Mouse (Mus musculus) CD4-positive, CD25-positive, alpha-beta regulatory T cell, adult 9 weeks (primary cell): ENCODE results near the gene Gipc3. TPM values are rescaled to one million over a fixed set of nuclear protein-coding genes. Genes with fewer than 3 reads are reported as not detected.

ENCODE experiments used
- polyA plus RNA-seq: library from polyadenylated mRNA; unstranded; fragments of 100-300 nt; shearing (Covaris generic); gene quantifications from one replicate; pipeline ENCODE4 v1.2.1, GENCODE M21; 2017

Gene Gipc3
- polyA plus RNA-seq, 1 experiment from 2014 or later = not detected

Other genes with a start within 250 kb of the Gipc3 start
- 0.25 TPM for gene Creb3l3, start 244.4 kb downstream of the Gipc3 start, polyA plus RNA-seq
- gene Map2k2, start 237.4 kb downstream of the Gipc3 start, polyA plus RNA-seq = 31.9 TPM
- 18.9 TPM for gene Zbtb7a, start 208.0 kb downstream of the Gipc3 start, polyA plus RNA-seq
- gene Pias4, start 175.3 kb downstream of the Gipc3 start, polyA plus RNA-seq = 32.1 TPM
- 984 TPM for gene Eef2, start 166.6 kb downstream of the Gipc3 start, polyA plus RNA-seq
- 12.1 TPM for gene Dapk3, start 160.3 kb downstream of the Gipc3 start, polyA plus RNA-seq
- gene 4930442H23Rik, start 159.4 kb downstream of the Gipc3 start, polyA plus RNA-seq = not detected
- 0.37 TPM for gene Nmrk2, start 141.2 kb downstream of the Gipc3 start, polyA plus RNA-seq
- gene Atcay, start 112.4 kb downstream of the Gipc3 start, polyA plus RNA-seq = 9.0 TPM
- gene Zfr2, start 110.1 kb downstream of the Gipc3 start, polyA plus RNA-seq = 3.7 TPM
- 134 TPM for gene Matk, start 90.3 kb downstream of the Gipc3 start, polyA plus RNA-seq
- gene Mrpl54, start 76.3 kb downstream of the Gipc3 start, polyA plus RNA-seq = 139 TPM
- gene Apba3, start 76.3 kb downstream of the Gipc3 start, polyA plus RNA-seq = 38.6 TPM
- 8.3 TPM for gene Tjp3, start 51.7 kb downstream of the Gipc3 start, polyA plus RNA-seq
- gene Pip5k1c, start 50.3 kb downstream of the Gipc3 start, polyA plus RNA-seq = 32.1 TPM
- gene Cactin, start 22.2 kb downstream of the Gipc3 start, polyA plus RNA-seq = 16.6 TPM
- gene Tbxa2r, start 14.5 kb downstream of the Gipc3 start, polyA plus RNA-seq = 41.7 TPM
- gene Hmg20b, start 7.2 kb upstream of the Gipc3 start, polyA plus RNA-seq = 28.8 TPM
- gene Mfsd12, start 14.2 kb upstream of the Gipc3 start, polyA plus RNA-seq = 1.5 TPM
- gene 4930404N11Rik, start 22.6 kb upstream of the Gipc3 start, polyA plus RNA-seq = 0.82 TPM
- 16.3 TPM for gene Fzr1, start 35.2 kb upstream of the Gipc3 start, polyA plus RNA-seq
- 32.9 TPM for gene Dohh, start 41.2 kb upstream of the Gipc3 start, polyA plus RNA-seq
- gene Gm48551, start 41.2 kb upstream of the Gipc3 start, polyA plus RNA-seq = 3.4 TPM
- gene Gm48552, start 45.7 kb upstream of the Gipc3 start, polyA plus RNA-seq = 0.91 TPM
- 8.7 TPM for gene Smim24, start 49.8 kb upstream of the Gipc3 start, polyA plus RNA-seq
- 23.6 TPM for gene Nfic, start 112.4 kb upstream of the Gipc3 start, polyA plus RNA-seq
- gene Celf5, start 139.4 kb upstream of the Gipc3 start, polyA plus RNA-seq = 0.17 TPM
- 133 TPM for gene Ncln, start 153.1 kb upstream of the Gipc3 start, polyA plus RNA-seq
- 96.9 TPM for gene S1pr4, start 156.9 kb upstream of the Gipc3 start, polyA plus RNA-seq
- 19.4 TPM for gene Gna15, start 181.0 kb upstream of the Gipc3 start, polyA plus RNA-seq
- 7.0 TPM for gene Gna11, start 201.9 kb upstream of the Gipc3 start, polyA plus RNA-seq
- 134 TPM for gene Aes, start 216.2 kb upstream of the Gipc3 start, polyA plus RNA-seq
- 1.6 TPM for gene Tle2, start 231.3 kb upstream of the Gipc3 start, polyA plus RNA-seq